Mouse (Mus musculus) midbrain, postnatal 0 days (tissue): ENCODE data around the gene Stat5b. TPM values are rescaled to one million over a fixed set of nuclear protein-coding genes. Genes with fewer than 3 reads are reported as not detected.
A peak's percentile ranks its signal among the peaks of the same experiment; 100 is the strongest.

Source experiments
- ATAC-seq: fragments of 200-750 bp; cut with Nextera tagmentation; 2 replicates; pipeline ENCODE4 v1.8.0; 2017; ENCODE audit warnings: moderate number of reproducible peaks, mild to moderate bottlenecking, moderate TSS enrichment, moderate library complexity; ENCODE audit not compliant: low FRiP score
- DNase-seq: peaks from one replicate; pipeline ENCODE4 v3.0.0-alpha.2; 2015; ENCODE audit warnings: low spot score
- H3K27ac ChIP-seq: fragments of 300-500 bp; sonication (generic); 2 replicates; pipeline ENCODE4 v1.5.1; 2014; ENCODE audit warnings: low read depth, mild to moderate bottlenecking, low read length, mixed read lengths
- H3K27me3 ChIP-seq: fragments of 300-500 bp; sonication (generic); 2 replicates; pipeline ENCODE4 v1.6.1; 2014; ENCODE audit warnings: low read length, control low read depth, mixed read lengths; ENCODE audit not compliant: insufficient read depth
- H3K36me3 ChIP-seq: fragments of 300-500 bp; sonication (generic); 2 replicates; pipeline ENCODE4 v1.6.1; 2014; ENCODE audit warnings: low read length, control low read depth, mixed read lengths; ENCODE audit not compliant: insufficient read depth
- H3K4me1 ChIP-seq: fragments of 300-500 bp; sonication (generic); 2 replicates; pipeline ENCODE4 v1.6.1; 2014; ENCODE audit warnings: mild to moderate bottlenecking, control low read depth, antibody characterized with exemption, low read length, mixed read lengths; ENCODE audit not compliant: insufficient read depth
- H3K4me2 ChIP-seq: fragments of 300-500 bp; sonication (generic); 2 replicates; pipeline ENCODE4 v1.6.1; 2014; ENCODE audit warnings: low read depth, mild to moderate bottlenecking, low read length, mixed read lengths; ENCODE audit not compliant: poor library complexity, severe bottlenecking
- H3K4me3 ChIP-seq: fragments of 300-500 bp; sonication (generic); 2 replicates; pipeline ENCODE4 v1.5.1; 2014; ENCODE audit warnings: low read depth, mild to moderate bottlenecking, low read length, moderate library complexity
- H3K9ac ChIP-seq: fragments of 300-500 bp; sonication (generic); replicated peaks from 2 replicates; pipeline ENCODE4 v1.6.1; 2014; ENCODE audit warnings: mild to moderate bottlenecking, low read length, moderate library complexity, mixed read lengths; ENCODE audit not compliant: poor library complexity, severe bottlenecking
- H3K9me3 ChIP-seq: fragments of 300-500 bp; sonication (generic); 2 replicates; pipeline ENCODE4 v1.6.1; 2016; ENCODE audit warnings: low read length, control low read depth
- CTCF ChIP-seq: IDR thresholded peaks from 2 replicates; pipeline ENCODE4 v1.5.1; 2016; ENCODE audit warnings: antibody characterized with exemption, mild to moderate bottlenecking
- WGBS: fragments of 180-500 bp; shearing (Covaris S2); extraction: QIAGEN DNeasy Blood & Tissue Kit; methylation state at CpG from one replicate; pipeline ENCODE4 v1.1.7; 2014; 5-methylcytosine and 5-hydroxymethylcytosine counted together
- polyA plus RNA-seq: library from polyadenylated mRNA; unstranded; fragments of >200 nt; fragmentation: Nextera tagmentation; extraction: Ambion mirVana; gene quantifications from 2 replicates; pipeline ENCODE4 v1.2.1, GENCODE M21; 2015
- total RNA-seq: library from RNA; depleted of rRNA; stranded (reverse); fragments of >200 nt; gene quantifications from 2 replicates; pipeline ENCODE4 v1.2.3, GENCODE M21; 2014

Gene Stat5b
- total and polyA plus RNA-seq, 2 experiments from 2014 or later: 15.7 to 22.5 TPM

DNA sequence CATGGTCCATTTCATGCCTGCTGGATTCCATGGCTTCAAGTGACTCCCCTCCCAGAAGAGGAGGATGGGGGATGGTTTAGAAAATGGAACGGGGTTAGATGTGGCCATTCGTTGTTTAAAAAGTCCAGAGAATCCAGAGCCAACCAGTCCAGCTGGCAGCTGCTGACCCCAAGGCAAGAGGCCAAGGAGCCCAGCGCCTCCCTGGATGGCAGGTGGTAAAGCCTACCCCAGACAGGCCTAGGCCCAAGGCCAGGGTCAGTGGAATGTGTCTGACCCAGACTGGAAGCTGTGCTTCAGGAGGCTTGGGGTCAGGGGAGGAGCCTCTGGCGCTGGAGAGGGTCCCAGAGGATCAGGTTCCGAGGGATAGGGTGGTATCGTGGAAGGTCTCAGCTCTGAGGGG lies 109.2 kb downstream of the Stat5b start:
- Histone ChIP-seq H3K4me2 (no peak overlapping the region), H3K36me3 (peaks cover 24% of the 10 kb centered on the region), H3K9ac (no peak overlapping the region), H3K27ac (no peak overlapping the region), H3K9me3 (no peaks in the 10 kb centered on the region), H3K4me1 (no peaks in the 10 kb centered on the region), H3K27me3 (no peaks in the 10 kb centered on the region), H3K4me3 (no peak overlapping the region)
- DNase-seq (no peak), ATAC-seq (no peak)
- TF ChIP-seq CTCF: no peak
- WGBS: 74% methylated on average over 6 of the region's 6 CpGs

DNA sequence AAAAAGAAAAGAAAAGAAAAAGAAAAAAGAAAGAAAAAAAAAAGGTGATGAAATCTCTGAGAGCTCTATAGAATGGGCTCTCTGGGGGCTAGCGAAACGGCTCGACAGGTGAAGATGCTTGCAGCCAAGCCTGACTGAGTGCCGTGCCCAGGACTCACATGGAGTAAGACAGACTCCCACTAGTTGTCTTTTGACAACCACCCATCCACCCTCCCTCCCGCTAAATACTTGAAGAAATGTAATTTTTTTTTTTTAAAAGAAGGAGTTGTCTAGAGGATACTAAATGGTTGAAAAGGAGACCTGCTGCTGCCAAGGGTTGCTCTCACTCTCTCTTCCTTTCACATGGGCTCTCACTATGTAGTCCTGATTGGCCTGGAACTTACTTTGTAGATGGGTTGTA lies 111.8 kb downstream of the Stat5b start:
- Histone ChIP-seq H3K27me3 (no peaks in the 10 kb centered on the region), H3K4me3 (peak overlapping the region; percentile 96), H3K4me1 (no peaks in the 10 kb centered on the region), H3K36me3 (peaks cover 12% of the 10 kb centered on the region), H3K9me3 (no peaks in the 10 kb centered on the region), H3K27ac (peak overlapping the region; percentile 79), H3K9ac (peak overlapping the region; percentile 67; the same call in 1 of the 2 replicates), H3K4me2 (peak overlapping the region; percentile 54)
- ATAC-seq: no peak
- 15% methylated on average over 5 of the region's 5 CpGs for WGBS
- no peak for DNase-seq
- no peak for TF ChIP-seq CTCF

GRCm38 (mm10) chr11:100738066-100738604 lies 112.4 kb downstream of the Stat5b start, which contains the start of gene Rab5c:
Rab5c (minus strand) TSS chr11:100738215.
- Histone ChIP-seq H3K27me3 (no peaks in the 10 kb centered on the region), H3K4me1 (no peaks in the 10 kb centered on the region)
- WGBS: under 1% methylated on average over 39 of the region's 39 CpGs

DNA sequence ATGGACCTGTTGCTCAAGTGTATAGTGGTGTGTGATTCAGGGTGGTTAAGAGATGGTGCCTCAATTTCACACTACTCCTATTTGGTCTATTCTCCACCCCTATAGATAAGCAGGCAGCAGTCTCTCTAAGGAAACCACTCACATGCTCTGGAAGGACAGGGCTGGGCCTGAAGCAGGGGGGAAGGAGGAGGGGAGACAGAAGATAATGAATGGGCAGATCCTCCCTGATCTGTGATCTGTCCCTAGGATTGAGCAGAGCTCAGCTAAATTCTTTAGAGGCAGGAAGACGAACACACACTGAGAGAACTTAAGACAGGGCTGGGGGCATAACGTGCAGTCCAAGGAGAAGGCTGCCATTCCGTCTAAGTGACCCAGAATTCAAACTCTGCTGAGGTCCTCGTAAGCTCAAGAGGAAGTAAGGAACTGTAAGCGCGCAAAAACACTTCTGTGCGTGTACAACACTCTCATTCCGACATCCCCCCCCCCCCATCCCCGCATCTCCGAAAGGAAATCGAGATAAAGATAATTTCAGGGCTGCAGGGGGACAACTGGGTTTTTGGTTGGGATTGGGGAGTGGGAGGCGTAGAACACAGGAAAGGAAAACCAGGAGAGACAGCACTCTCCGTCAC lies 113.3 kb downstream of the Stat5b start:
- H3K4me1 ChIP-seq: no peaks in the 10 kb centered on the region
- peaks cover 8% of the 10 kb centered on the region for H3K36me3 ChIP-seq
- H3K4me3 ChIP-seq: peak overlapping the region; percentile 96
- peak overlapping the region; percentile 96 for H3K9ac ChIP-seq
- 3% methylated on average over 13 of the region's 13 CpGs for WGBS
- no peaks in the 10 kb centered on the region for H3K27me3 ChIP-seq
- no peaks in the 10 kb centered on the region for H3K9me3 ChIP-seq
- DNase-seq: no peak
- peak overlapping the region; percentile 74 for H3K4me2 ChIP-seq
- ATAC-seq: no peak
- H3K27ac ChIP-seq: peak overlapping the region; percentile 67
- no peak for TF ChIP-seq CTCF

More at GRCm38 (mm10) chr11:100738066-100738604, 112.4 kb downstream of the Stat5b start, which contains the start of gene Rab5c:
- Histone ChIP-seq H3K9ac (peak within 1 kb of the TSS; percentile 96), H3K9me3 (no peaks in the 10 kb centered on the region), H3K4me3 (peak within 1 kb of the TSS; percentile 96), H3K4me2 (peak within 1 kb of the TSS; percentile 74), H3K27ac (peak within 1 kb of the TSS; percentile 79), H3K36me3 (peaks cover 10% of the 10 kb centered on the region)
- DNase-seq: peak; percentile 99
- TF ChIP-seq CTCF: peak; percentile 42
- peak; percentile 98 for ATAC-seq

GRCm38 (mm10) chr11:100736746-100737080 lies 113.8 kb downstream of the Stat5b start:
- Histone ChIP-seq H3K4me1 (no peaks in the 10 kb centered on the region), H3K36me3 (peaks cover 8% of the 10 kb centered on the region), H3K27me3 (no peaks in the 10 kb centered on the region), H3K4me2 (peak overlapping the region; percentile 74), H3K9ac (0 out of 2 replicates have a peak overlapping the region, but pooled peaks have one; percentile 96), H3K27ac (no peak overlapping the region), H3K4me3 (peak overlapping the region; percentile 96), H3K9me3 (no peaks in the 10 kb centered on the region)
- WGBS: 81% methylated on average over 4 of the region's 4 CpGs
- no peak for DNase-seq
- no peak for TF ChIP-seq CTCF
- no peak for ATAC-seq
